Mouse (Mus musculus): ENCODE data around the gene C1ql1.
"Not testable (repeated sequence)": the region's sequence is repeated elsewhere in the genome, so short reads cannot be mapped to it uniquely, and the experiment has no call there.

C1ql1 gene

GRCm38 (mm10) chr11:102946265-102946991 lies at the start of gene C1ql1:
C1ql1 (minus strand) TSS chr11:102946688.
- DNase-seq (ENCODE audit: low spot score in 2 of 2): peak in 1 of 2 experiments; percentile 38

GRCm38 (mm10) chr11:102994952-102995351 lies 48.5 kb upstream of the C1ql1 start:
- DNase-seq (ENCODE audit: low spot score in 2 of 2): no peak

DNA sequence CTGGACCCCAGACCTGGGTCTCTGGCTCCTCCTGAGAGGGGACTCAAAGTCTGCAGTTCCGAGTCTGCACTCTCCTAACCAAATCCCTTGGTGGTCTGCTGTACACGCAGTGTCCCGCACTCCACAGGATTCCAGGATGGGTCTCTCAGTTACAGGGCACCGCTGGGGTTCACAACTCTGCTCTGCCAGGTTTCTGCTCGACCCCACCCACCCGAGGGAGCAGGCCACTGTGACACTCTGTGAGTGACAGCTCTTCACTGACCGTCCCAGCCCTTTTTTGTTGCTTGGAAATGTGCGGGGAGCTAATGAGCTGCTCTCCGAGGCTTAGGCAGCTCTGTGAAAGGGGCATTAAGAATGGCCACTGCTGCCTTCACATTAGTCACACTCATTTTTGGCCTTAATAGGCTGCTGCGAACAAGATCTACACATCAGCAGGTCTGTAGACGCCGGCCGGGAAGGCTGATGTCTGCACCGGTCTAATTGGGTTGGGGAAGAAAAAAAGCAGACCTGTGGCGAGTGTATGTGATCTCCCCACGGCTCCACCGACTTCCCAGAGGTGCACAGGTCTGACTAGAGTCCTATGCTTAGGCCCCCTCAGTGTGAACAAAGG lies 47.0 kb upstream of the C1ql1 start:
- no peak for DNase-seq (ENCODE audit: low spot score in 2 of 2)

DNA sequence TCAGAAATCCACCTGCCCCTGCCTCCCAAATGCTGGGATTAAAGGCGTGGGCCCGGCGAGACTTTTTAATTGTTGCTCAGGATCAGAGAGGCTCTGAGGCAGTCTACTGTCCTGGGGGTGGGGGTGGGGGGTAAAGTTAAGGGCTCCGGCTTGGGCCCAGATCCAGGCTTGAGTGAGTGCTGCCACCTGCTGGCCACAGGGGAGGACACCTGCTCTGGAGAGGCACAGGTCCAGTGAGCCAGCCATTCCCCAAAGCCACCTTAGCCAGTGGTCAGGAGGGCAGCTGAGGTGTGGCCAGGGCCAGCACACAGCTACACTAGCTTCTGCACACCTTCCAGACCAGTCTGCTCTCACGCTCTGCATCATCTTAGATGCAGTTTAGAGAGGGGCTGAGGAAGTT lies 46.5 kb upstream of the C1ql1 start:
- DNase-seq (ENCODE audit: low spot score in 2 of 2): no peak

- no peak for DNase-seq (ENCODE audit: low spot score in 2 of 2)
These were observed 45.2 kb upstream of the C1ql1 start for GRCm38 (mm10) chr11:102991681-102992080.

GRCm38 (mm10) chr11:102990152-102990663 lies 43.7 kb upstream of the C1ql1 start:
- no peak for DNase-seq (ENCODE audit: low spot score in 2 of 2)

GRCm38 (mm10) chr11:102989641-102990151 lies 43.2 kb upstream of the C1ql1 start:
- no peak for DNase-seq (ENCODE audit: low spot score in 2 of 2)

DNA sequence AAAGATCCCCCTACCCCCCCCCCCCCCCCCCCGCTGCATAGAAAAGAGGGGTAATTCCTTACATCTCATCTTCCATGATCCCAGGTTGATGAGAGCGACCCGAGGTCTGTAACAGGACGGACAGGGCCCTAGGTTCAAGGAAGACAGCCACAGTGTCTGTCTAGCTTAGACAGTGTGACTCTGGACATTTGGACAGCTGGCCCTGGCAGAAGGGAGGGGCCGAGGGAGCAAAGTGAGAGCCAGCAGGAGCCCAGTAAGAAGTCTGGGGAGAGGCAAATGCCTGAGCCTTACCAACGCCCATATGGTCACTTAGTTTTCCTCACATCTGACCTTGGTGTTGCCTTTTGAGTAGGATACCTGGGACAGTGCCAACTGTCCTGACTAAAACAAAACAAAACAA lies 38.7 kb upstream of the C1ql1 start:
- no peak for DNase-seq (ENCODE audit: low spot score in 2 of 2)

DNA sequence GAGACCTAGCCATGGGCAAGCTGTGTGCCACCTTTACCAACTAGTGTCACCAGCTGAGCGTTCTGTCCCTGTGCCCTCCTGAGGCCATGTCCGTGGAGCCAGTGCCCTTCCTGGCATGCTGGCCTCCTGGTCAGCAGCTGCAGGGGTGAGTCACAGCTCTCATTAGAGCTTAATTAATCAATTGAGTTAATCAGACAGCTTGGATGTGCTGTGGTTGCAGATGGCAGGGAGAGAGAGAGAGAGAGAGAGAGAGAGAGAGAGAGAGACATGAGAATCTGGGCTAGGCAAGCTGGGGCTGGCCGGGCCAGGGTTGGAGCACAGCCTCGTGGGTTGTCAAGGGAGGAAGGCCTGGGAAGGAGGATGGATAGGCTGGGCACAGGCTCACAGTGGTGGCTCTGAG lies 38.1 kb upstream of the C1ql1 start:
- no peak for DNase-seq (ENCODE audit: low spot score in 2 of 2)

DNA sequence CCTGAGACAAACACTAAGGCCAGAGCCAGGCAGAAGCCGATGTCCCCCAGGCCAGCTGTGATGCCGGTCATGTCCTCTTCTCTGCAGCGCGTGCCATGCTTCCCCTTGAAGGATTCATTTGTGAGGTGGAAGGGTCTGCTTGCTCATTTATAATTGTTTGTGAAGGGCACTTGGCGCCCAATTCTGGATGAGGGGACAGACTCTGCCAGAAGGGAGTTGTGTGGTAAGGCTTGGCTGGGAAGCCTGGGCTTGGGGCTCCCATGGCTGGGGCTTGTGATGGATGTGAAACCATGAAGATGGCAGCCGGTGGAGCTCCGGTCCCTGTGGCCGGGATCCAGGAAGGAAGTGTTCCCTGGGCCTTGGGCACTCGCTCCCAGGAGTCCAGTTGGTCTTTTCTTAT lies 37.6 kb upstream of the C1ql1 start:
- no peak for DNase-seq (ENCODE audit: low spot score in 2 of 2)

GRCm38 (mm10) chr11:102981151-102981890 lies 34.8 kb upstream of the C1ql1 start:
- DNase-seq (ENCODE audit: low spot score in 2 of 2): no peak

GRCm38 (mm10) chr11:102978052-102978666 lies 31.7 kb upstream of the C1ql1 start:
- no peak for DNase-seq (ENCODE audit: low spot score in 2 of 2)

DNA sequence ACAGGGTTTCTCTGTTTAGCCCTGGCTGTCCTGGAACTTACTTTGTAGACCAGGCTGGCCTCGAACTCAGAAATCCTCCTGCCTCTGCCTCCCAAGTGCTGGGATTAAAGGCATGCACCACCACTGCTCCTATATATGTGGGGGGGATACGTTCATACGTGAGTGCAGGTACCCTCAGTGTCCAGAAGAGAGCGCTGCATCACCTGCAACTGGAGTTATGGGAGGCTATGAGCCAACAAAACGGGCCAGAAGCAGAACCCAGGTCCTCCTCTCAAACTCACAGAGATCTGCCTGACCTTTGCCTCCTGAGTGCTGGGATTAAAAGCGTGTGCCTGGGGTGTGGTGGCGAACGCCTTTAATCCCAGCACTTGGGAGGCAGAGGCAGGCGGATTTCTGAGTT lies 29.5 kb upstream of the C1ql1 start:
- not testable (repeated sequence) for DNase-seq (ENCODE audit: low spot score in 2 of 2)

- no peak for DNase-seq (ENCODE audit: low spot score in 2 of 2)
These were observed 25.8 kb upstream of the C1ql1 start for GRCm38 (mm10) chr11:102972326-102972725.

- DNase-seq (ENCODE audit: low spot score in 2 of 2): no peak
These were observed 25.1 kb upstream of the C1ql1 start for GRCm38 (mm10) chr11:102971604-102972003.

DNA sequence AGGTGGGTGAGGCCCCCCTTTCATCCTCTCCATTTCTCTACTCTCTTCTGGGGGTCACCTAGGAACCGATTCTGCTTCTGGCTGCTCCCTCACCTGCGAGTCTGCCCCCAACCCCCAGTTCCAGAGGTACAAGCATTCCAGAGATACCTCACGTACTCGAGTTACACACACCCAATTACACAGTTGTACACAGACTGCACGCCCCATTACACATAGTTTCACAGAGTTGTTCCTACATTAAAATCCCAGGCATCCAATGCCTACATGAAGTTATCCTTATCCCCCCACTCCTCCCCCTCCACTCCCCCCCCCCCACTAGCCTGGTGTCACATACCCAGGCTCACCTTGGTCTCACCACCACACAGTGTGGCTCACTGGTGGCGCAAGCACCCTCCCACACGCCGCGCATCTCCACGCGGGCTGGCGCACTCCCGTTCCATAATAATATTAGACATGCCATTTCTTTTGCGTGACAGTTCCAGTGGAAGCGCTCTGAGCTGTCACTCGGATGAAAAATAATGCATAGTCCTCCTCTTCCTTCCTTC lies 18.1 kb upstream of the C1ql1 start:
- no peak for DNase-seq (ENCODE audit: low spot score in 2 of 2)

GRCm38 (mm10) chr11:102963855-102964546 lies 17.5 kb upstream of the C1ql1 start:
- no peak for DNase-seq (ENCODE audit: low spot score in 2 of 2)

- no peak for DNase-seq (ENCODE audit: low spot score in 2 of 2)
These were observed 16.9 kb upstream of the C1ql1 start for GRCm38 (mm10) chr11:102963246-102963854.

GRCm38 (mm10) chr11:102962861-102963245 lies 16.4 kb upstream of the C1ql1 start:
- DNase-seq (ENCODE audit: low spot score in 2 of 2): no peak

GRCm38 (mm10) chr11:102961082-102961481 lies 14.6 kb upstream of the C1ql1 start:
- DNase-seq (ENCODE audit: low spot score in 2 of 2): no peak

DNA sequence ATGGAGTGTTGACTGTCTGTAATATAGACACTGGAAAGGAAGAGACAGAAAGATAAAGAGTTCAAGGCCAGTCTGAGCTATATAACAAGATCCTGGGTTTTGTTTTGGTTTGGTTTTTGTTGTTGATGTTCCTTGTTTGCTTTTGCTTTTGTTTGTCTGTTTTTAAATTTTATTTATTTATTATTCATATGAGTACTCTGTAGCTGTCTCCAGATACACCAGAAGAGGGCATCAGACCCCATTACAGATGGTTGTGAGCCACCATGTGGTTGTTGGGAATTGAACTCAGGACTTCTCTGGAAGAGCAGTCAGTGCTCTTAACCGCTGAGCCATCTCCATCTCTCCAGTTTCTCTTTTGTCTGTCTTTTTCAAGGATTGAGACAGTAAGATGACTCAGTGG lies 12.4 kb upstream of the C1ql1 start:
- no peak for DNase-seq (ENCODE audit: low spot score in 2 of 2)
